ENCODE assay signal across 10 mouse cellular contexts in genomic region chr5:81518720-81519496, GRCm38 (mm10).
A peak's percentile ranks its signal among the peaks of the same experiment; 100 is the strongest.
DNase-seq lines count a peak whose midpoint lies in the region; ATAC-seq lines count a peak whose summit lies in the region.
"Had no signal": no experiment of that assay in that cellular context is flagged by ENCODE, and none has a peak within 500 bp of the region (broad histone marks: within the 10 kb centered on the region; RNA-seq: fewer than 3 reads in every experiment).

No protein-coding gene starts in this region.

- no peak for DNase-seq in kidney, adult 8-10 months
- no peak for DNase-seq in forebrain, embryonic 10.5 days (ENCODE audit: extremely low spot score, low spot score)
- DNase-seq in neural tube, embryonic 10.5 days (ENCODE audit: extremely low spot score, low spot score) = peak; percentile 21
- DNase-seq in frontal cortex, postnatal 25 days (ENCODE audit: low spot score in 2 of 2) = no peak
- DNase-seq: right cerebral cortex, postnatal 14 days; thymus, postnatal 36 days had no signal

- 60% methylated on average over 5 of the region's 5 CpGs for WGBS in kidney, embryonic 16.5 days
- 37% methylated on average over 5 of the region's 5 CpGs for WGBS in forebrain, embryonic 10.5 days
- WGBS in hindbrain, embryonic 15.5 days = 22% methylated on average over 5 of the region's 5 CpGs

- H3K4me1 ChIP-seq in kidney, embryonic 16.5 days (ENCODE audit: insufficient read depth, low read length) = 0 out of 2 replicates have a peak, but pooled peaks cover 3% of the 10 kb centered on the region
- peaks cover 19% of the 10 kb centered on the region for H3K4me1 ChIP-seq in forebrain, embryonic 10.5 days
- H3K4me1 ChIP-seq in hindbrain, embryonic 15.5 days (replicated peaks) = peaks cover 19% of the 10 kb centered on the region

- no peak overlapping the region for H3K9ac ChIP-seq in kidney, embryonic 16.5 days (replicated peaks; ENCODE audit: low read length)
- no peak overlapping the region for H3K9ac ChIP-seq in hindbrain, embryonic 15.5 days

- H3K4me3 ChIP-seq in kidney, embryonic 16.5 days (ENCODE audit: low read length) = no peak overlapping the region
- peak overlapping the region; percentile 3; the same call in 1 of the 2 replicates for H3K4me3 ChIP-seq in forebrain, embryonic 10.5 days
- no peak overlapping the region for H3K4me3 ChIP-seq in hindbrain, embryonic 15.5 days

- peak overlapping the region; percentile 41; the same call in 1 of the 2 replicates for H3K27ac ChIP-seq in kidney, embryonic 16.5 days (ENCODE audit: low read length)
- 0 out of 2 replicates have a peak overlapping the region, but pooled peaks have one; percentile 48 for H3K27ac ChIP-seq in forebrain, embryonic 10.5 days
- 0 out of 2 replicates have a peak overlapping the region, but pooled peaks have one; percentile 27 for H3K27ac ChIP-seq in hindbrain, embryonic 15.5 days (replicated peaks)

- H3K4me2 ChIP-seq in kidney, embryonic 16.5 days (replicated peaks; ENCODE audit: low read depth, low read length) = no peak overlapping the region
- H3K4me2 ChIP-seq in hindbrain, embryonic 15.5 days = peak overlapping the region; percentile 36

- H3K36me3 ChIP-seq in kidney, embryonic 16.5 days (ENCODE audit: insufficient read depth, low read length) = no peaks in the 10 kb centered on the region
- H3K36me3 ChIP-seq in forebrain, embryonic 10.5 days (replicated peaks) = no peaks in the 10 kb centered on the region
- H3K36me3 ChIP-seq in hindbrain, embryonic 15.5 days = no peaks in the 10 kb centered on the region

- H3K27me3 ChIP-seq in kidney, embryonic 16.5 days (ENCODE audit: insufficient read depth, low read length) = no peaks in the 10 kb centered on the region
- H3K27me3 ChIP-seq in forebrain, embryonic 10.5 days (ENCODE audit: poor library complexity, severe bottlenecking) = no peaks in the 10 kb centered on the region
- H3K27me3 ChIP-seq in hindbrain, embryonic 15.5 days = no peaks in the 10 kb centered on the region

- H3K9me3 ChIP-seq in kidney, embryonic 16.5 days (ENCODE audit: low read length) = no peaks in the 10 kb centered on the region
- no peaks in the 10 kb centered on the region for H3K9me3 ChIP-seq in forebrain, embryonic 10.5 days
- H3K9me3 ChIP-seq in hindbrain, embryonic 15.5 days = no peaks in the 10 kb centered on the region

- ATAC-seq in kidney, embryonic 16.5 days (ENCODE audit: low FRiP score, low TSS enrichment) = 0 out of 2 replicates have a peak, but pooled peaks have one; percentile 35
- no peak for ATAC-seq in hindbrain, embryonic 15.5 days (ENCODE audit: low FRiP score, low read depth)
- no peak for ATAC-seq in megakaryocyte progenitor cell, adult 5-6 weeks (replicated peaks; ENCODE audit: poor library complexity)
- no peak for ATAC-seq in inflammation-experienced regulatory T-cells, adult 6 months
